Mouse (Mus musculus) olfactory bulb, adult 2 months (tissue): Measurements from ENCODE around the gene Itgb4. TPM values are rescaled to one million over a fixed set of nuclear protein-coding genes. Genes with fewer than 3 reads are reported as not detected.
A peak's percentile ranks its signal among the peaks of the same experiment; 100 is the strongest.

Experiments used
- H3K27ac ChIP-seq: fragments of 200-500 bp; 2 replicates; pipeline ENCODE4 v1.5.1; 2012; ENCODE audit warnings: low read depth, low read length; ENCODE audit not compliant: insufficient read depth
- H3K4me1 ChIP-seq: fragments of 200-500 bp; 2 replicates; pipeline ENCODE4 v1.6.1; 2012; ENCODE audit warnings: low read length; ENCODE audit not compliant: control insufficient read depth, insufficient read depth
- H3K4me3 ChIP-seq: fragments of 200-500 bp; 2 replicates; pipeline ENCODE4 v1.5.1; 2012; ENCODE audit warnings: mild to moderate bottlenecking, low read depth, low read length, moderate library complexity; ENCODE audit not compliant: insufficient read depth
- CTCF ChIP-seq: fragments of 200-500 bp; IDR thresholded peaks from 2 replicates; pipeline ENCODE4 v1.5.1; 2012; ENCODE audit warnings: low read depth, mild to moderate bottlenecking, low read length, moderate library complexity; ENCODE audit not compliant: insufficient read depth
- POLR2A ChIP-seq: fragments of 200-500 bp; IDR thresholded peaks from 2 replicates; pipeline ENCODE4 v1.6.1; 2012; ENCODE audit warnings: mild to moderate bottlenecking, low read depth, low read length, moderate library complexity; ENCODE audit not compliant: insufficient read depth
- WGBS: fragments of 180-500 bp; shearing (Covaris S2); methylation state at CpG from one replicate; pipeline ENCODE4 v1.1.7; 2018; 5-methylcytosine and 5-hydroxymethylcytosine counted together
- polyA plus RNA-seq: library from polyadenylated mRNA; stranded (reverse); fragments of >200 nt; gene quantifications from 2 replicates; pipeline ENCODE4 v1.2.4, GENCODE M21; 2012; ENCODE audit warnings: low replicate concordance; ENCODE audit not compliant: missing spikeins, insufficient read depth, insufficient read length

Gene Itgb4
- polyA plus RNA-seq, 1 experiment = not detected

GRCm38 (mm10) chr11:115992098-115992497 is 17.6 kb downstream of the Itgb4 start:
- 49% methylated on average over 4 of the region's 4 CpGs for WGBS
- TF ChIP-seq CTCF (no peak), POLR2A (no peak)
- Histone ChIP-seq H3K4me1 (no peaks in the 10 kb centered on the region), H3K27ac (no peak overlapping the region), H3K4me3 (no peak overlapping the region)

- no peak overlapping the region for H3K27ac ChIP-seq
- H3K4me3 ChIP-seq = no peak overlapping the region
- no peaks in the 10 kb centered on the region for H3K4me1 ChIP-seq
- TF ChIP-seq POLR2A (no peak), CTCF (no peak)
- 91% methylated on average over 3 of the region's 3 CpGs for WGBS
Measured at GRCm38 (mm10) chr11:115995256-115995655, 20.7 kb downstream of the Itgb4 start.

GRCm38 (mm10) chr11:115997047-115997446 is 22.5 kb downstream of the Itgb4 start:
- TF ChIP-seq CTCF (no peak), POLR2A (no peak)
- Histone ChIP-seq H3K27ac (no peak overlapping the region), H3K4me3 (no peak overlapping the region), H3K4me1 (no peaks in the 10 kb centered on the region)
- 86% methylated on average over 4 of the region's 4 CpGs for WGBS

GRCm38 (mm10) chr11:115997662-115998061 is 23.2 kb downstream of the Itgb4 start:
- no peak overlapping the region for H3K27ac ChIP-seq
- H3K4me1 ChIP-seq = no peaks in the 10 kb centered on the region
- H3K4me3 ChIP-seq = no peak overlapping the region
- TF ChIP-seq CTCF (no peak), POLR2A (no peak)
- WGBS = 80% methylated on average over 5 of the region's 5 CpGs

- 79% methylated on average over 7 of the region's 7 CpGs for WGBS
- H3K27ac ChIP-seq = no peak overlapping the region
- H3K4me1 ChIP-seq = no peaks in the 10 kb centered on the region
- H3K4me3 ChIP-seq = no peak overlapping the region
- TF ChIP-seq CTCF (no peak), POLR2A (no peak)
Measured at GRCm38 (mm10) chr11:115999027-115999426, 24.5 kb downstream of the Itgb4 start.

- no peak overlapping the region for H3K27ac ChIP-seq
- whole genome bisulfite sequencing = 15% methylated on average over 14 of the region's 14 CpGs
- no peak for TF ChIP-seq POLR2A
- TF ChIP-seq CTCF = peak; percentile 44
- H3K4me1 ChIP-seq = peaks cover 2% of the 10 kb centered on the region
- no peak overlapping the region for H3K4me3 ChIP-seq
Measured at GRCm38 (mm10) chr11:115999538-116000143, 25.1 kb downstream of the Itgb4 start.

GRCm38 (mm10) chr11:116000607-116001006 is 26.1 kb downstream of the Itgb4 start:
- no peak for TF ChIP-seq POLR2A
- TF ChIP-seq CTCF = no peak
- Histone ChIP-seq H3K4me3 (no peak overlapping the region), H3K4me1 (peaks cover 11% of the 10 kb centered on the region), H3K27ac (no peak overlapping the region)
- WGBS = 45% methylated on average over 10 of the region's 10 CpGs

- no peak overlapping the region for H3K4me3 ChIP-seq
- no peak overlapping the region for H3K27ac ChIP-seq
- WGBS = 76% methylated on average over 6 of the region's 6 CpGs
- TF ChIP-seq CTCF (no peak), POLR2A (no peak)
- H3K4me1 ChIP-seq = peaks cover 11% of the 10 kb centered on the region
Measured at GRCm38 (mm10) chr11:116001725-116002124, 27.2 kb downstream of the Itgb4 start.

GRCm38 (mm10) chr11:116002894-116003293 is 28.4 kb downstream of the Itgb4 start:
- WGBS = 85% methylated on average over 3 of the region's 3 CpGs
- H3K4me1 ChIP-seq = peaks cover 11% of the 10 kb centered on the region
- TF ChIP-seq POLR2A (no peak), CTCF (no peak)
- no peak overlapping the region for H3K4me3 ChIP-seq
- H3K27ac ChIP-seq = no peak overlapping the region

GRCm38 (mm10) chr11:116004186-116004823 is 29.8 kb downstream of the Itgb4 start:
- Histone ChIP-seq H3K27ac (no peak overlapping the region), H3K4me3 (peak overlapping the region; percentile 43), H3K4me1 (peaks cover 11% of the 10 kb centered on the region)
- WGBS = 29% methylated on average over 8 of the region's 8 CpGs
- no peak for TF ChIP-seq CTCF
- TF ChIP-seq POLR2A = no peak
